Mouse (Mus musculus): ENCODE data around the gene Tmem123.

The Tmem123 gene

DNA sequence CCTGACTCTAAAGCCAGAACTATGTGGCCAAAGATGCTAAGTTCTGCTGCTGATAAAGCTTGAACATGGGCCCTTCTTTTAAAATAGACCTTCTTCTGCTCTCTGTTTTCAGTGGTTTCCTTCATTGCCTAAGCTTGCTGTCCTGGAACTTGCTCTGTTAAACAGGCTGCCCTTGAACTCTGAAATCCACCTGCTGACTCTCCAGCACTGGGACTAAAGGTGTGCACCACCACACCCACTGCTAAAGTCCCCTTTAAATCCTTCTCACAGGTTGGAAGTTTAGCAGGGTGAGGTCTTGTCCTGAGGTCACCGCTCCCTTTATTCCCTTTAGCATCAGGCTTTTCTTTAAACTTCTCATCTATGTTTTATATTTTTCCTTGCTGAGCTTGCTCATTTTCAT is 13.1 kb downstream of the Tmem123 start:
- no peak for DNase-seq

GRCm38 (mm10) chr9:7777652-7778051 is 13.8 kb downstream of the Tmem123 start:
- DNase-seq = no peak

- DNase-seq = no peak
Observed at GRCm38 (mm10) chr9:7778771-7779170, 14.9 kb downstream of the Tmem123 start.

- no peak for DNase-seq
Observed at GRCm38 (mm10) chr9:7779786-7780185, 15.9 kb downstream of the Tmem123 start.

GRCm38 (mm10) chr9:7780250-7781150 is 16.7 kb downstream of the Tmem123 start:
- DNase-seq = no peak

DNA sequence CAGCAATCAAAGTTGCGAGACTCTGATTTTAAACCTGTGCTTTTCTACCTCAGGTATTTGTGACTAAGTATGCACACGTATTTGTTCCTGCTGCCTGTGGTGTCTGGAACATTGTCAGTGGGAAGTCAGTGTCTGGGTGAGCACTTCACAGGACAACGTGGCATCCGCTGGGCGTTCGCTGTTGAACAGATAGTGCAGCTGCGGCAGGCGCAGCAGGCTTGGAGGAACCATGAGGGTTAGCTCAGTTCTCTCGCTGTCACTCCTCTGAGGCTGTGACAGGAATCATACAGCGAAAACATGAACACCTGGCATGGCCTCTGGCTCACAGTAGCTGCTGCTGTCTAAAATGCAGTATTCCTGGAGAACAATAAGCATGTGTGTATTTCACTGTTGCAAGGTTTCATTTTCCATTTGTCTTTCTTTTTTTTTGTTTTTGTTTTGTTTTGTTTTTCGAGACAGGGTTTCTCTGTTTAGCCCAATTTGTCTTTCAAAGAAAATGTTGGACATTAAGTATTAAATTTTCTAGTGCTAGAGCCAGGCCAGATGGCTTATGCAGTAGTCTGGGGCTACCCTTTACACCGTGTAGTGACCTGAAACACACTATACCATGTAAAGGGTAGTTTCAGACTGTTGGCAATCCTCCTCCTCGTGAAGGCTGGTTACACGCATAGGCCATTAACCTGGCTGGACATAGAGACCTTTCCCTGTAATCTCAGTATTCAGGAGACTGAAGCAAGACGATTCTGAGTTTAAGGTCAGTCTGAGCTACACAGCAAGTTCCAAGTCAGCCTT is 20.2 kb downstream of the Tmem123 start:
- DNase-seq = no peak

GRCm38 (mm10) chr9:7784615-7785012 is 20.8 kb downstream of the Tmem123 start:
- no peak for DNase-seq

DNA sequence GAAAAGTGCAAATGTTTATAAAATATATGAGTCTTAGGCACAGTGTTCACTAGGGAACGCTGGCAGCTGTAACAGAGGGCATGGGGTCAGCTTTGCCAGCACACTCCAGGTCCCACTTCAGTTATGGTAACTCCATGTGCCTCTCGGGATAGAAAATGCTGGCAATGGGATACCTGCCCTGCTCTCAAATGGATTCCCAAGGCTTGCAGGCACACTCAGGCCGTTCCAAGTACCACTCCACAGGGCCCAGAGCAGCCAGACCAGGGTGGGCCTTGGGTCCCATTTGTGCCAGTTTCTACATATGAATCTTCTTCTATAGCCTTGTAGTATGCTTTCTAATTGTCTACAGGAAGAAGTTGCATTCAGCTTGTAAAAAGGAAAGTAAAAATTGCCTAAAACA is 21.6 kb downstream of the Tmem123 start:
- DNase-seq = no peak

DNA sequence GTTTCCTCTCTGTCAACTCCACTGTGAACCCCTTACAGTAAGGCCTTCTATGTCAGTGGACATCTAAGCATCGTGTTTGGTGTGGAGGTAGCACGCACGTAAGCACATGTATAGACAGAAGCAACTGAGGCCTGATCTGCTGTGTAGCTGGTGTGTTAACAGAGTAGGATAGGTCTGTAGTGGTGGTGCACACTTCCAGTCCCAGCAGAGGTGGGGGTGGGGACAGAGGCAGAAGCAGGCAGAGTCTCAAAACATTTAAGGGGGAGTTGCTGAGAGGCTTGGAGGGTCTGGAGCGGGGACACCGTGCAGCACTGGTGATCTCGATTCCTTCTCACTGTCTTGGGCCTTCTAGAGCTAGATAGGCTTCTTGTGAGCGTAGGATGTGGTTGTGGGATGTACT is 22.2 kb downstream of the Tmem123 start:
- DNase-seq = no peak

GRCm38 (mm10) chr9:7788411-7788810 is 24.6 kb downstream of the Tmem123 start:
- DNase-seq = no peak

- no peak for DNase-seq
Observed at GRCm38 (mm10) chr9:7789764-7790575, 26.1 kb downstream of the Tmem123 start.

DNA sequence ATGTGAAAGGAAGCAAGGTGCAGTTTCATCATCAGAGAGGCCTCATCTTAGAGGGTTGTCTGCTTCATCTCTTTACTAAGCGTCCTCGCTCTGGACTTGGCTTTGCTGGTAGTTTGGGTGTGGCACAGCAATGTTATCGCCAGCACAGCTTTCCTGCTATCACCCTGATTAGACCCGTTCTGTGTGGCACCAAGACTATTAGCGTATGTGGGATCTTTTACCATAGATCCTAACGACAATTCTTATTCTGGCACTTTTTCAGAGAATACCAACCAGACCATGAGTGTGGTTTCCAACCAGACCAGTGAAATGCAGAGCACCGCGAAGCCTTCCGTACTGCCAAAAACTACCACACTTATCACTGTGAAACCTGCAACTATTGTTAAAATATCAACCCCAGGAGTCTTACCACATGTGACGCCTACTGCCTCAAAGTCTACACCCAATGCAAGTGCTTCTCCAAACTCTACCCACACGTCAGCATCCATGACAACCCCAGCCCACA is 26.8 kb downstream of the Tmem123 start:
- no peak for DNase-seq

DNA sequence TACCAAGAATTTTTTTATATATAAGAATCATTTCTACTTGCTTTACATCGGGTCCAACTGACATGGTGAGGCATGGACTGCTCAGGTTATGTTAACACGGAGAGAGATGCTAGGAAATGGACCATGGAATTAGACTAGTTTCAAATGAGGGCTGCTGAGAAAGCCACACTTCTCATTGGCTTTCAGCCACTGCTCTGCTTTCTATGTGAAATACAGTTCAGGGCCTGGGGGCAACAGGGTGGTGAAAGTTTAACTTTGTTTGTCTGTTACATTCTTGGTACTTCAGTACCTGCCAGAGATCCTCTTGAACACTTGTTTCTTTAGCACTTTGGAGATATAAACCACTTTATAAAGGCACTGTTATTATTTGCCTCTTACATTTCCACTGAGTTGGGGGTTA is 29.7 kb downstream of the Tmem123 start:
- peak; percentile 54 for DNase-seq

DNA sequence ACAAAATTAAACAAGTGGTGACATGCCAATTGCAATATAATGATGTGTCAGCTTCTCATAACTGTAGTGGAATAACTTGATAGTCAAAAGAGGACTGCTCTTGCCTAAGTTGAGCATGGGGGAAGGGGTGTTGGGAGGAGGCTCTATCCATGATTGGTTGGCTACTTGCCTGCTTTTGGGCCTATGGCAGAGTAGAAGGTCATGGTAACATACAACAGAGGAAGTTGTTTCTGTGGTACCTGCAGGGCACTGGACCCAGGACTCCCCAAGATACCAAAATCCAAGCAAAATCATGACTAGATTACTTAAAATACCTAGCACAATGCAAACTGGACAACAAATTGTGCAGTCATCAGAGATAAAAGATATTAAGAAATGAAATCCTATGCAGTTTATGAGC is 31.7 kb downstream of the Tmem123 start:
- no peak for DNase-seq

- no peak for DNase-seq
Observed at GRCm38 (mm10) chr9:7796129-7796864, 32.5 kb downstream of the Tmem123 start.

DNA sequence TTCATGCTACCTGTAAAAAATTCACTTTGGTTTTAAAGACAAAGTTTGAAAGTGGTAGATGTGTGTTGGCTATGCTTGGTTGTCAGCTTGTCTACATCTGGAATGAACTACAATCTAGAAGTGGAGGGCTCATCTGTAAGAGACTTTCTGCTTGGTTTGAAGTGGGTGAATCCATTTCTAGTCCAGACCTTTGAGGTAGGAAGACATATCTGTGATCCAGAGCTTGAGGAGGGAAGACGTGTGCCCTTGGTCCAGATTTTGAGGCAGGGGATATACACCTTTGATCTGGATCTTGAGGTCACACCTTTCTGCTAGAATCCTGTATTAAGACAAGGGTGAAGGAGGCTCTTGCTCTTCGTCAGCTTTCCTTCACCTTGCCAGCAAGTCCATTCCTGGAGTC is 33.7 kb downstream of the Tmem123 start:
- no peak for DNase-seq

DNA sequence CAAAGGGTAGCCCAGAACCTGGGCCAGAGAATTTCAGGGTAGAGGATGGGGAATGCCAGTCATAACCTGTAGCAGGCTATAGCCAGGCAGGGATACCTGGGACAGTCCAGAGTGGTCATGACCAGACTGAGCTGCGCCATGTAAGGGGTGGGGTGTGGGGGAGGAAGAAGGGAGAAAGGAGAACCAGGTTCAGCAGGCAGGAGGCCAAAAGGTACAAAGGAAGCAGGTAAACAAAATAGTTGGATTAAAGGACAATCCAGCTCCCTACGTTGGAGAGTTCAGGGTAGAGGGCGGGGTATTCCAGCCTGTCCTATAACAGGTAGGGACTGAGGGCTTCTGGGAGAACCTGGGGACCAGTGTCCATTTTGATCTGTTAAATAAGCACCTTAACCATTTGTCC is 34.7 kb downstream of the Tmem123 start:
- DNase-seq = peak; percentile 37

DNA sequence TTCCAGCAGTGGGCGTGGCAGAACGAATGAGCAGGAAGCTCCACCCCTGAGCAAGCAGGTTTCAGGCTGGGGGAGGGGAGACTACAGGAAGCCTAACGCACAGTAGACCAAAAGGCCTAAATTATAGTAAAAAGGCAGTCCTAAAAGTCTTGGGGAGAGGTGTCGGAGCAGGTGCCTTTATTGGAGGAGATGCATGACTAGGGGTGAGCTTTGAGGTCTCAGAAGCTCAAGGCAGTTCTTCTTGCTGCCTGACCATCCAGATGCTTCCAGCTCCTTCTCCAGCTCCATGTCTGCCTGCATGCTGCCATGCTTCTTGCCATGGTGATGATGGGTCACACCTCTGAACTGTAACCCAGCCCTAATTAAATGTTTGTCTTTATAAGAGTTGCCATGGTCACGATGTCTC is 41.3 kb downstream of the Tmem123 start:
- no peak for DNase-seq

DNA sequence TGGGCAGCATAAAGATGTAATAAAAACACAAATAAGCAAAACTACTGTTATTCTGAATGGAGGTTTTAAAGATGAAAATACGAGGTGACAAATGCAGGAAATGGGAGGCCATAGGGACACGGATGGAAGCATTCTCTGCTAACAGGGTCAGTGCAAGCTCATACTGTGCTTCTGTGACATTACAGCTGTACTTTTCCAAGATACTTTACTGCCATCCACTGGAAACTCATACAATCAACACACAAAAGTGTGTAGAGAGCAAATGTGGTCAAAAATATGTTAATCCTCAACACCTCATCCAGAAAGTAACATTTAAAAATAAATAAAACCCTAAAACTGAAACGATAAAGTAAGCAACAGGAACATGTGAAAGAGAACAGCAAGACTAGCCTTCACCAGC is 58.9 kb downstream of the Tmem123 start:
- no peak for DNase-seq

- no peak for DNase-seq
Observed at GRCm38 (mm10) chr9:7824916-7825315, 61.1 kb downstream of the Tmem123 start.

DNA sequence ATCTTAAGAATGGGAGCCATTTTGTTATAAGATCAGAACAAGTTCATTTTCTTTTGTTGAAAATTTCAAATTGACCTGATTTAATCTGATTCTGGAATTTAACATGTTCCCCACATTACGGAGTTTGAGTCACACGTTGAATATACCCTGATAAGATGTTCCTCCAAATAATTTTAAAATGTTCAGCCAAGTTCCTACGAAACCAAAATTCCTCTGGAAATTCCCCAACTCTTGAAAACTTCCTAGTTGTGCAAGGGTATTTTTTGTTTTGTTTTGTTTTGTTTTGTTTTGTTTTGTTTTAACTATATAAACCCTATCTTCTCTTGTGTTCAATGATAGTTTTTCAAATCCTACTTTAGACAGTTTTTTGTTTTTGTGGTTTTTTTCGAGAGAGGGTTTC is 64.9 kb downstream of the Tmem123 start:
- DNase-seq = no peak

Measured in kidney, adult 9 months (tissue).